Mouse (Mus musculus): ENCODE data around the gene Gabarapl1. TPM values are rescaled to one million over a fixed set of nuclear protein-coding genes. Genes with fewer than 3 reads are reported as not detected.

Gene Gabarapl1
- polyA plus RNA-seq, 1 experiment, result 53.6 TPM

GRCm38 (mm10) chr6:129548009-129548408, 15.0 kb downstream of the Gabarapl1 start:
- H3ac ChIP-seq (ENCODE audit: control insufficient read depth, insufficient read length), result no peak overlapping the region
- peaks cover under 1% of the 10 kb centered on the region for H3K36me3 ChIP-seq (ENCODE audit: control insufficient read depth, insufficient read depth)
- H3K27me3 ChIP-seq (ENCODE audit: control insufficient read depth, insufficient read depth, insufficient read length), result no peaks in the 10 kb centered on the region
- TF ChIP-seq POLR2A (IDR thresholded peaks at IDR 0.05; ENCODE audit: insufficient read length, low read depth), result no peak
- TF ChIP-seq MAX (IDR thresholded peaks at IDR 0.05; ENCODE audit: low read depth), result no peak
- TF ChIP-seq TCF3 (IDR thresholded peaks at IDR 0.05; ENCODE audit: insufficient read length, low read depth), result no peak
- TF ChIP-seq CEBPB (IDR thresholded peaks at IDR 0.05; ENCODE audit: insufficient read depth, poor library complexity, severe bottlenecking), result no peak
- no peak for TF ChIP-seq POLR2AphosphoS2 (IDR thresholded peaks at IDR 0.05; ENCODE audit: insufficient read length, low read depth)
- TF ChIP-seq MYOG (IDR thresholded peaks at IDR 0.05; ENCODE audit: control insufficient read depth in 1 of 3, insufficient read depth in 1 of 3, insufficient read length in 2 of 3, low read depth in 2 of 3), result no peak
- TF ChIP-seq TCF12 (IDR thresholded peaks at IDR 0.05; ENCODE audit: insufficient read depth, poor library complexity, severe bottlenecking), result no peak
- TF ChIP-seq REST (IDR thresholded peaks at IDR 0.05; ENCODE audit: insufficient read depth, insufficient read length), result no peak
- TF ChIP-seq SRF (IDR thresholded peaks at IDR 0.05; ENCODE audit: control insufficient read depth, insufficient read length, low read depth), result no peak
- no peak for TF ChIP-seq USF1 (IDR thresholded peaks at IDR 0.05; ENCODE audit: low read depth)
- no peak for TF ChIP-seq E2F4 (IDR thresholded peaks at IDR 0.05; ENCODE audit: insufficient read depth)
- no peak for TF ChIP-seq MYOD1 (IDR thresholded peaks at IDR 0.05; ENCODE audit: control insufficient read depth in 1 of 3, insufficient read length in 2 of 3, low read depth in 2 of 3)
- no peak overlapping the region for H3K4me3 ChIP-seq
- no peak overlapping the region for H3K4me2 ChIP-seq (ENCODE audit: low read depth)
- H3K79me2 ChIP-seq (ENCODE audit: control insufficient read depth, insufficient read depth), result no peaks in the 10 kb centered on the region

DNA sequence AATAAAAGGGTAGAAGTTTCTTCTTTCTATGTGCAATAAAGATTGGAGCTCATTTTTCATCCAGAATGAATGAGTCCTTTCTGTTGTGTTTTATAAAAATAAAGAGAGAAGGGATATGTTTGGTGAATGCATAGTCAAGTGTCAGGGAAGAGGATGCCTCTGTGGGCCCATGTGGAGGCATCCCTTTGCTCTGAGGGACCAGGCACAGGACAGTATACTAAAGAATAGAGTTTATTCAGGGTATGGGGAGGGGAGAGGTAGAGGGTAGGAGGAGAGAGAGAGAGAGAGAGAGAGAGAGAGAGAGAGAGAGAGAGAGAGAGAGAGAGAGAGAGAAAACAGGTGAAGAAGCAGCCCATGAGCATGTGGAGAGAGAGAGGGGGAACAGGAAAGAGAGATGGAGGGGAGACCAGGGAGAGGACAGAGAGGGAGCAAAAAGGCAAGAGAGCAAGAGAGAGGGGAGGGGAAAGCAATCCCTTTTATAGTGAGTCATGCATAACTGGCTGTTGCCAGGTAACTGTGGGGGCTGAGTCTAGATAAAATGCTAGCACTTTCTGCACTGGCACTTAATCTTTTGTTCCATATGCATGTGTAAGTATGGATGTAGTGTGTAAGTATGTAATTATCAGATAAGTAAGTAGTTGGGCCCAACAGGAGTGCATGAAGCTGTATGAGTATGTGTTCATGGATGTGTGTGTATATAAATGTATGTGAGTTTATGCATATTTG, 24.5 kb downstream of the Gabarapl1 start:
- no peak for TF ChIP-seq POLR2A (IDR thresholded peaks at IDR 0.05; ENCODE audit: insufficient read length, low read depth)
- no peak for TF ChIP-seq MYOD1 (IDR thresholded peaks at IDR 0.05; ENCODE audit: control insufficient read depth in 1 of 3, insufficient read length in 2 of 3, low read depth in 2 of 3)
- TF ChIP-seq MAX (IDR thresholded peaks at IDR 0.05; ENCODE audit: low read depth), result no peak
- TF ChIP-seq TCF3 (IDR thresholded peaks at IDR 0.05; ENCODE audit: insufficient read length, low read depth), result no peak
- no peak for TF ChIP-seq E2F4 (IDR thresholded peaks at IDR 0.05; ENCODE audit: insufficient read depth)
- no peak for TF ChIP-seq POLR2AphosphoS2 (IDR thresholded peaks at IDR 0.05; ENCODE audit: insufficient read length, low read depth)
- Histone ChIP-seq H3K4me2 (ENCODE audit: low read depth) (no peak overlapping the region), H3K27me3 (ENCODE audit: control insufficient read depth, insufficient read depth, insufficient read length) (no peaks in the 10 kb centered on the region), H3K36me3 (ENCODE audit: control insufficient read depth, insufficient read depth) (no peaks in the 10 kb centered on the region), H3K4me3 (no peak overlapping the region), H3ac (ENCODE audit: control insufficient read depth, insufficient read length) (no peak overlapping the region), H3K79me2 (ENCODE audit: control insufficient read depth, insufficient read depth) (no peaks in the 10 kb centered on the region)

GRCm38 (mm10) chr6:129558946-129559640, 26.1 kb downstream of the Gabarapl1 start:
- H3K79me2 ChIP-seq (ENCODE audit: control insufficient read depth, insufficient read depth), result no peaks in the 10 kb centered on the region
- peak overlapping the region; percentile 63 for H3K4me2 ChIP-seq (ENCODE audit: low read depth)
- H3K4me3 ChIP-seq, result no peak overlapping the region
- TF ChIP-seq E2F4 (IDR thresholded peaks at IDR 0.05; ENCODE audit: insufficient read depth), result no peak
- peak; percentile 58 for TF ChIP-seq USF1 (IDR thresholded peaks at IDR 0.05; ENCODE audit: low read depth)
- TF ChIP-seq MAX (IDR thresholded peaks at IDR 0.05; ENCODE audit: low read depth), result peak; percentile 34
- no peak overlapping the region for H3ac ChIP-seq (ENCODE audit: control insufficient read depth, insufficient read length)
- H3K27me3 ChIP-seq (ENCODE audit: control insufficient read depth, insufficient read depth, insufficient read length), result no peaks in the 10 kb centered on the region
- no peaks in the 10 kb centered on the region for H3K36me3 ChIP-seq (ENCODE audit: control insufficient read depth, insufficient read depth)

DNA sequence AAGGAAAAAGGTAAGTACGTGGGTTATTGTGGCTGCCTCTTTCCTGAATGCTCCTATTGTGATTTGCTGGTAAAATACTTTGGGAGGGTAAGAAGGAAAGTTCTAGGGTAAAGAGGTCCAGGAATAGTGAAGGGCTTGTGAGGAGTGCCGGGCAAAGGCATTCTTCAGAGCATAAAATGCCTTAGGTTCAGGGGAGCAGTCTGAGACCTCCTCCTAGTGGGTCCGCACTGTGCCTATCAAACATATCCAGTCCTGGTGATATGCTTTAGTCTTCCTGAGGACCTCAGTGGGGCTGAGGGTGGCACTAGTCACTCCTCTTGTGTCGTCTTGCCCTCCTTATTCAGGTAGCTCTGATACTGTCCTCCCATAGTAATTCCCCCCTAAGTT, 26.7 kb downstream of the Gabarapl1 start:
- Histone ChIP-seq H3K79me2 (ENCODE audit: control insufficient read depth, insufficient read depth) (no peaks in the 10 kb centered on the region), H3K36me3 (ENCODE audit: control insufficient read depth, insufficient read depth) (no peaks in the 10 kb centered on the region), H3ac (ENCODE audit: control insufficient read depth, insufficient read length) (no peak overlapping the region)

GRCm38 (mm10) chr6:129565257-129565656, 32.3 kb downstream of the Gabarapl1 start:
- Histone ChIP-seq H3K27me3 (ENCODE audit: control insufficient read depth, insufficient read depth, insufficient read length) (no peaks in the 10 kb centered on the region), H3K79me2 (ENCODE audit: control insufficient read depth, insufficient read depth) (no peaks in the 10 kb centered on the region), H3K4me2 (ENCODE audit: low read depth) (no peak overlapping the region), H3K4me3 (no peak overlapping the region), H3K36me3 (ENCODE audit: control insufficient read depth, insufficient read depth) (no peaks in the 10 kb centered on the region), H3ac (ENCODE audit: control insufficient read depth, insufficient read length) (no peak overlapping the region)
- TF ChIP-seq REST (IDR thresholded peaks at IDR 0.05; ENCODE audit: insufficient read depth, insufficient read length) (no peak), USF1 (IDR thresholded peaks at IDR 0.05; ENCODE audit: low read depth) (no peak), TCF3 (IDR thresholded peaks at IDR 0.05; ENCODE audit: insufficient read length, low read depth) (no peak), POLR2AphosphoS2 (IDR thresholded peaks at IDR 0.05; ENCODE audit: insufficient read length, low read depth) (no peak), MYOD1 (IDR thresholded peaks at IDR 0.05; ENCODE audit: control insufficient read depth in 1 of 3, insufficient read length in 2 of 3, low read depth in 2 of 3) (no peak), E2F4 (IDR thresholded peaks at IDR 0.05; ENCODE audit: insufficient read depth) (no peak)

More for the DNA sequence above, 26.7 kb downstream of the Gabarapl1 start:
- Histone ChIP-seq H3K4me3 (no peak overlapping the region), H3K27me3 (ENCODE audit: control insufficient read depth, insufficient read depth, insufficient read length) (no peaks in the 10 kb centered on the region), H3K4me2 (ENCODE audit: low read depth) (peak overlapping the region; percentile 63)
- TF ChIP-seq MYOG (IDR thresholded peaks at IDR 0.05; ENCODE audit: control insufficient read depth in 1 of 3, insufficient read depth in 1 of 3, insufficient read length in 2 of 3, low read depth in 2 of 3) (no peak), E2F4 (IDR thresholded peaks at IDR 0.05; ENCODE audit: insufficient read depth) (no peak), POLR2A (IDR thresholded peaks at IDR 0.05; ENCODE audit: insufficient read length, low read depth) (no peak), REST (IDR thresholded peaks at IDR 0.05; ENCODE audit: insufficient read depth, insufficient read length) (no peak), USF1 (IDR thresholded peaks at IDR 0.05; ENCODE audit: low read depth) (no peak), TCF3 (IDR thresholded peaks at IDR 0.05; ENCODE audit: insufficient read length, low read depth) (no peak), SRF (IDR thresholded peaks at IDR 0.05; ENCODE audit: control insufficient read depth, insufficient read length, low read depth) (no peak), CEBPB (IDR thresholded peaks at IDR 0.05; ENCODE audit: insufficient read depth, poor library complexity, severe bottlenecking) (no peak), POLR2AphosphoS2 (IDR thresholded peaks at IDR 0.05; ENCODE audit: insufficient read length, low read depth) (no peak), TCF12 (IDR thresholded peaks at IDR 0.05; ENCODE audit: insufficient read depth, poor library complexity, severe bottlenecking) (no peak), MAX (IDR thresholded peaks at IDR 0.05; ENCODE audit: low read depth) (no peak)

Measured in myocyte (in vitro differentiated cells).